Mouse (Mus musculus): ENCODE measurements around the gene Ces3a.
"Not testable (repeated sequence)": the region's sequence is repeated elsewhere in the genome, so short reads cannot be mapped to it uniquely, and the experiment has no call there.

The Ces3a gene

GRCm38 (mm10) chr8:105102101-105102785 lies 53.8 kb downstream of the Ces3a start:
- DNase-seq (ENCODE audit: low spot score): not testable (repeated sequence)

GRCm38 (mm10) chr8:105103701-105104100 lies 55.3 kb downstream of the Ces3a start:
- DNase-seq (ENCODE audit: low spot score): not testable (repeated sequence)

- no peak for DNase-seq (ENCODE audit: low spot score)
Observed at GRCm38 (mm10) chr8:105104220-105104619, 55.8 kb downstream of the Ces3a start.

All from urinary bladder, postnatal 10 days (tissue).